Mouse (Mus musculus): Measurements from ENCODE around the gene Mrps31. TPM values are rescaled to one million over a fixed set of nuclear protein-coding genes. Genes with fewer than 3 reads are reported as not detected.

The Mrps31 gene
- total and polyA plus RNA-seq, 3 experiments = 34.0 to 39.9 TPM; not detected in 1

- TF ChIP-seq KAT2A (conservative IDR thresholded peaks at IDR 0.05; ENCODE audit: low read depth, low read length) = no peak
- TF ChIP-seq MYB (IDR thresholded peaks at IDR 0.05; ENCODE audit: low read depth, low read length) = no peak
- no peak for TF ChIP-seq E2F4 (IDR thresholded peaks at IDR 0.05; ENCODE audit: borderline replicate concordance, low read depth, low read length)
- no peak for TF ChIP-seq NELFE (IDR thresholded peaks at IDR 0.05; ENCODE audit: low read depth, low read length)
- no peak for DNase-seq (ENCODE audit: low read depth, low spot score)
- H3K9me3 ChIP-seq (replicated peaks; ENCODE audit: insufficient read depth, low read length) = no peaks in the 10 kb centered on the region
- no peak overlapping the region for H3K9ac ChIP-seq (ENCODE audit: control insufficient read depth, low read depth, low read length, poor library complexity, severe bottlenecking)
- H3K36me3 ChIP-seq (ENCODE audit: control insufficient read depth in 1 of 2, insufficient read depth in 2 of 2, low read length in 2 of 2) = no peaks in the 10 kb centered on the region; a peak in 1 of 4 replicates
- no peaks in the 10 kb centered on the region for H3K79me2 ChIP-seq (ENCODE audit: control insufficient read depth, insufficient read depth, low read length, poor library complexity)
- no peak overlapping the region for H3K4me3 ChIP-seq (ENCODE audit: control insufficient read depth in 1 of 2, insufficient read depth in 1 of 2, low read depth in 2 of 2, low read length in 2 of 2)
- no peak overlapping the region for H3K27ac ChIP-seq (ENCODE audit: control insufficient read depth, low read depth, low read length)
- no peaks in the 10 kb centered on the region for H3K4me1 ChIP-seq (ENCODE audit: control insufficient read depth in 1 of 2, insufficient read depth in 2 of 2, low read length in 2 of 2)
- no peaks in the 10 kb centered on the region for H3K27me3 ChIP-seq (ENCODE audit: control insufficient read depth in 1 of 2, insufficient read depth in 2 of 2, low read length in 2 of 2)
Observed at GRCm38 (mm10) chr8:22382824-22383595, 28.2 kb upstream of the Mrps31 start.

DNA sequence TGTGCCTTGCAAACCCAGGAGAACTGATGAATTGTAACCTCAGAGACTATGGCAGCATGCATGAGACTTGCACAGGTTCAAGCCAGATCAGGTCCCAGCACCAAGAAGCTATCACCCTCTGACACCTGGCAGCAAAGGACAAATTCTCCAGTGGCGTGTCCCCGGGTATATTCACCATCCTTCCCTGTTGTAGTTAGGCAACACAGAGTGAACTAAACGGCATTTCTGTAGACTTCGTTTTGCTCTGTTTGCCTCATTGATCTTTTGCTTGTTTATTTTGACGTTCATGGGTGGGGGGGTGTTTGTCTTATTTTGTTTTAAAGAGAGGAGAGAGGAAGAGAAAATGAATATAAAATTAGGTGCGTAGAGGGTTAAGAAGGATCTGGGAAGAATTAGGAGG is 26.0 kb upstream of the Mrps31 start:
- Histone ChIP-seq H3K4me1 (ENCODE audit: control insufficient read depth in 1 of 2, insufficient read depth in 2 of 2, low read length in 2 of 2) (no peaks in the 10 kb centered on the region), H3K36me3 (ENCODE audit: control insufficient read depth in 1 of 2, insufficient read depth in 2 of 2, low read length in 2 of 2) (no peaks in the 10 kb centered on the region; a peak in 1 of 4 replicates), H3K27me3 (ENCODE audit: control insufficient read depth in 1 of 2, insufficient read depth in 2 of 2, low read length in 2 of 2) (no peaks in the 10 kb centered on the region), H3K9me3 (replicated peaks; ENCODE audit: insufficient read depth, low read length) (no peaks in the 10 kb centered on the region), H3K79me2 (ENCODE audit: control insufficient read depth, insufficient read depth, low read length, poor library complexity) (no peaks in the 10 kb centered on the region), H3K9ac (ENCODE audit: control insufficient read depth, low read depth, low read length, poor library complexity, severe bottlenecking) (no peak overlapping the region), H3K4me3 (ENCODE audit: control insufficient read depth in 1 of 2, insufficient read depth in 1 of 2, low read depth in 2 of 2, low read length in 2 of 2) (no peak overlapping the region), H3K27ac (ENCODE audit: control insufficient read depth, low read depth, low read length) (no peak overlapping the region)
- DNase-seq (ENCODE audit: low read depth, low spot score) = no peak
- TF ChIP-seq MAX (IDR thresholded peaks at IDR 0.05; ENCODE audit: low read length) = no peak
- TF ChIP-seq TAL1 (IDR thresholded peaks at IDR 0.05; ENCODE audit: low read length) = no peak
- TF ChIP-seq MXI1 (IDR thresholded peaks at IDR 0.05; ENCODE audit: low read depth, low read length) = no peak
- no peak for TF ChIP-seq EP300 (IDR thresholded peaks at IDR 0.05; ENCODE audit: low read depth in 1 of 2, low read length in 2 of 2)
- TF ChIP-seq POLR2AphosphoS2 (IDR thresholded peaks at IDR 0.05; ENCODE audit: low read length) = no peak
- TF ChIP-seq USF2 (IDR thresholded peaks at IDR 0.05; ENCODE audit: borderline replicate concordance in 1 of 2, insufficient read depth in 1 of 2, low read depth in 1 of 2, low read length in 2 of 2) = no peak

DNA sequence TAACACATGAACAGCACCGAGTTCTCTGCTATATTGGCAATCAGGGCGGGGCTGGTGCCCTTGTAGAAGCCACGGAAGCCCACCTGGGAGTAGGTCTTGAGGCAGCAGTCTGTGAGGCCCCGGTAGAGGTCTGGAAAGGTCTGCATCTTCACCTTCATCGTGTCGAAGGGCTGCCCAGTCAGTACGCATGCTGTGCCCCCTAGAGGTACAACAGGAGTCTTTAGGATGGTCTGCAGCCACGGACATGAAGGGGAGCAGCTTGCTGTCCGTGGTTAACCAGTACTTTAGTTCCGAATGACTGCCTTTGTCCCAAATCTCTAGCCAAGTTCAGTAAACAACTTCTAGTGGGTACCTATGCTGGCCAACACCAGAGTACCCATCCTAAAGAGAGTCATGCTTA is 21.3 kb upstream of the Mrps31 start:
- Histone ChIP-seq H3K36me3 (ENCODE audit: control insufficient read depth in 1 of 2, insufficient read depth in 2 of 2, low read length in 2 of 2) (peaks cover 0 to 6% of the 10 kb centered on the region in 2 experiments; a peak in 3 of 4 replicates), H3K27ac (ENCODE audit: control insufficient read depth, low read depth, low read length) (no peak overlapping the region), H3K9me3 (replicated peaks; ENCODE audit: insufficient read depth, low read length) (no peaks in the 10 kb centered on the region)

More for the DNA sequence above, 21.3 kb upstream of the Mrps31 start:
- DNase-seq (ENCODE audit: low read depth, low spot score) = no peak
- H3K4me1 ChIP-seq (ENCODE audit: control insufficient read depth in 1 of 2, insufficient read depth in 2 of 2, low read length in 2 of 2) = peaks cover 2 to 5% of the 10 kb centered on the region in 2 experiments; a peak in 3 of 4 replicates
- H3K9ac ChIP-seq (ENCODE audit: control insufficient read depth, low read depth, low read length, poor library complexity, severe bottlenecking) = no peak overlapping the region
- no peaks in the 10 kb centered on the region for H3K27me3 ChIP-seq (ENCODE audit: control insufficient read depth in 1 of 2, insufficient read depth in 2 of 2, low read length in 2 of 2)
- no peaks in the 10 kb centered on the region for H3K79me2 ChIP-seq (ENCODE audit: control insufficient read depth, insufficient read depth, low read length, poor library complexity)
- TF ChIP-seq ZNF384 (IDR thresholded peaks at IDR 0.05; ENCODE audit: low read depth, low read length) = no peak
- TF ChIP-seq NRF1 (IDR thresholded peaks at IDR 0.05; ENCODE audit: insufficient read depth, low read depth, low read length, poor library complexity, severe bottlenecking) = no peak
- no peak for TF ChIP-seq CTCF (IDR thresholded peaks at IDR 0.05 in 2 of 3, conservative IDR thresholded peaks at IDR 0.05 in 1 of 3; ENCODE audit: control insufficient read depth in 1 of 3, insufficient read depth in 1 of 3, low read depth in 2 of 3, low read length in 3 of 3, poor library complexity in 1 of 3, severe bottlenecking in 1 of 3)
- TF ChIP-seq GABPA (IDR thresholded peaks at IDR 0.05; ENCODE audit: low read depth, low read length) = no peak
- TF ChIP-seq MEF2A (IDR thresholded peaks at IDR 0.05; ENCODE audit: extremely low read depth, insufficient replicate concordance, low read depth, low read length, poor library complexity, severe bottlenecking) = no peak
- TF ChIP-seq MAFK (IDR thresholded peaks at IDR 0.05; ENCODE audit: borderline replicate concordance, low read depth, low read length) = no peak
- no peak for TF ChIP-seq ELF1 (IDR thresholded peaks at IDR 0.05; ENCODE audit: low read depth, low read length)
- TF ChIP-seq MXI1 (IDR thresholded peaks at IDR 0.05; ENCODE audit: low read depth, low read length) = no peak
- TF ChIP-seq UBTF (IDR thresholded peaks at IDR 0.05; ENCODE audit: borderline replicate concordance, insufficient read depth, low read depth, low read length) = no peak
- no peak for TF ChIP-seq GATA1 (IDR thresholded peaks at IDR 0.05; ENCODE audit: low read depth, low read length)
- TF ChIP-seq ZC3H11A (IDR thresholded peaks at IDR 0.05; ENCODE audit: low read depth, low read length) = no peak
- no peak for TF ChIP-seq JUND (IDR thresholded peaks at IDR 0.05; ENCODE audit: low read depth, low read length)
- H3K4me3 ChIP-seq (ENCODE audit: control insufficient read depth in 1 of 2, insufficient read depth in 1 of 2, low read depth in 2 of 2, low read length in 2 of 2) = no peak overlapping the region

Data from MEL (cell line).